Mouse (Mus musculus) MEL-GATA-1-ER (cell line): ENCODE data around the gene Galr3.

Source experiments
- DNase-seq: peaks from one replicate; pipeline ENCODE4 v3.0.0-alpha.2; 2012; ENCODE audit warnings: low read depth; ENCODE audit errors: extremely low read depth

The Galr3 gene

GRCm38 (mm10) chr15:79051461-79052360 lies 10.0 kb downstream of the Galr3 start:
- DNase-seq, result no peak

GRCm38 (mm10) chr15:79052366-79052765 lies 10.7 kb downstream of the Galr3 start:
- DNase-seq, result no peak

GRCm38 (mm10) chr15:79056601-79057000 lies 14.9 kb downstream of the Galr3 start:
- no peak for DNase-seq

GRCm38 (mm10) chr15:79057850-79058249 lies 16.2 kb downstream of the Galr3 start:
- DNase-seq, result no peak

- DNase-seq, result no peak
Measured at GRCm38 (mm10) chr15:79060887-79061565, 19.3 kb downstream of the Galr3 start.

GRCm38 (mm10) chr15:79062376-79063159 lies 20.9 kb downstream of the Galr3 start, which contains the start of gene Ankrd54:
Gene Ankrd54, minus strand, starts transcription at chr15:79062893.
- DNase-seq, result peak; percentile 100

- peak; percentile 29 for DNase-seq
Measured at GRCm38 (mm10) chr15:79063160-79063740, 21.6 kb downstream of the Galr3 start.

- DNase-seq, result no peak
Measured at GRCm38 (mm10) chr15:79065086-79065770, 23.5 kb downstream of the Galr3 start.

GRCm38 (mm10) chr15:79066276-79066675 lies 24.6 kb downstream of the Galr3 start:
- DNase-seq, result no peak

- peak; percentile 74 for DNase-seq
Measured at GRCm38 (mm10) chr15:79067631-79068030, 25.9 kb downstream of the Galr3 start.

- no peak for DNase-seq
Measured at GRCm38 (mm10) chr15:79068416-79068815, 26.7 kb downstream of the Galr3 start.

GRCm38 (mm10) chr15:79071117-79072039 lies 29.7 kb downstream of the Galr3 start:
- no peak for DNase-seq

- no peak for DNase-seq
Measured at GRCm38 (mm10) chr15:79073752-79074151, 32.1 kb downstream of the Galr3 start.

- no peak for DNase-seq
Measured at GRCm38 (mm10) chr15:79074446-79074845, 32.8 kb downstream of the Galr3 start.

- DNase-seq, result peak; percentile 83
Measured at GRCm38 (mm10) chr15:79074913-79075532, 33.3 kb downstream of the Galr3 start, which contains the start of gene Eif3l. Gene Eif3l, plus strand, starts transcription at chr15:79075179.

- DNase-seq, result no peak
Measured at GRCm38 (mm10) chr15:79075658-79076365, 34.1 kb downstream of the Galr3 start.

GRCm38 (mm10) chr15:79079567-79079966 lies 37.9 kb downstream of the Galr3 start:
- no peak for DNase-seq

GRCm38 (mm10) chr15:79092284-79092683 lies 50.6 kb downstream of the Galr3 start:
- DNase-seq, result no peak
